Mouse (Mus musculus): ENCODE data around the gene Krtap3-2. TPM values are rescaled to one million over a fixed set of nuclear protein-coding genes. Genes with fewer than 3 reads are reported as not detected.
"Not testable (repeated sequence)": the region's sequence is repeated elsewhere in the genome, so short reads cannot be mapped to it uniquely, and the experiment has no call there.

The Krtap3-2 gene
- not detected in 2 replicates for polyA plus RNA-seq (2012; rRNA removed)

DNA sequence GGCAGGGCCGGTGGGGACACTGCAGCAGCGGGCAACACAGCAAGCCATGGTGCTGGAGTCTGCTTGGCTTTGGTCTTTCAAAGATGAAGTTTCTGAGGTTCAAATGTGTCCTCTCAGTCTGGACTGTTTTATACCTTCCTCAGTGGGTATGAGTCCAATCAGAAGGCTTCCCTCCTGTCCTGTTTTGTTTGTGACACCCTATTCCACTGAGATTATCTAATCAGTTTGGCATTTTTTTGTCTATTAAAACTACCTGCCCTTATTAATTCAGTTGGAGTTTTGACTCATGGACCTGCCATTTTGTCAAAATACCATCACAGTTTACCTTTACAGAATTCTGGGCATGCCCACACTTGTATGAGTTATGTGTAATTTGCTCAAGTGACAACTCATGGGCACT is at the start of gene Krtap3-2:
Krtap3-2 (minus strand) TSS at position 101 of the 400 bp plus-strand sequence.
- TF ChIP-seq CTCF (IDR thresholded peaks at IDR 0.05; ENCODE audit: borderline replicate concordance, extremely low read depth, insufficient read depth, insufficient read length): no peak
- TF ChIP-seq POLR2A (IDR thresholded peaks at IDR 0.05; ENCODE audit: borderline replicate concordance, extremely low read depth, insufficient read depth, insufficient read length, poor library complexity, severe bottlenecking): no peak
- no peak for DNase-seq (ENCODE audit: low read depth)

- not testable (repeated sequence) for DNase-seq (ENCODE audit: low read depth)
These were observed 46.6 kb upstream of the Krtap3-2 start, which contains the start of gene Gm11938 for GRCm38 (mm10) chr11:99603208-99603607. Gm11938 (minus strand) TSS chr11:99603308.

DNA sequence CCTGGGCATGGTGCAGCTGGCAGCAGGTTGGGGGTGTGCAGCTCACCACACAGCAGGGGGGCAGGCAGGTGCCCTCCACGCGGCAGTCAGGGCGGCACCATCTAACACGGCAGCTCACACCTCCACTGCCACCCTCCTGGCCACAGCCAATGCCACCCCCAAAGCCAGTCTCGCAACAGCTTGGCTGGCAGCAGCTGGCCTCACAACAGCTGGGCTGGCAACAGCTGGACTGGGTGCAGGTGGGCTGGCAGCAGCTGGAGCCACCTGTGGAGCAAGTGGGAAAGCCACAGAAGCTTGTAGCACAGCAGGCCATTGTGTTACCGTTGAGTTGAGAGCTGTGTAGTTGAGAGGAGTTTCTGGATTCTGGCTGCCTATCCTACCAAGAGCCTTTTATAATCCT is 41.1 kb upstream of the Krtap3-2 start, which contains the start of gene Krtap9-3:
Krtap9-3 (minus strand) TSS at position 364 of the 400 bp plus-strand sequence.
- not testable (repeated sequence) for DNase-seq (ENCODE audit: low read depth)

DNA sequence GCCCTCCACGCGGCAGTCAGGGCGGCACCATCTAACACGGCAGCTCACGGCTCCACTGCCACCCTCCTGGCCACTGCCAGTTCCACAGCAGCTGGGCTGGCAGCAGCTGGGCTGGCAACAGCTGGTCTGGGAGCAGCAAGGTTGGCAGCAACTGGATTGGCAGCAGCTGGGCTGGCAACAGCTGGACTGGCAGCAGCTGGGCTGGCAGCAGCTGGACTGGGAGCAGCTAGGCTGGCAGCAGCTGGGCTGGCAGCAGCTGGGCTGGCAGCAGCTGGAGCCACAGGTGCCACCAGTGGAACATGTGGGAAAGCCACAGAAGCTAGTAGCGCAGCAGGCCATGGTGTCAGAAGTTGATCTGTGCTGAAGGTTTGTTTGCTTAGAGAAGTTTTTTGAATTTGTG is 34.3 kb upstream of the Krtap3-2 start, which contains the start of gene Krtap1-3:
Krtap1-3 (minus strand) TSS at position 359 of the 400 bp plus-strand sequence.
- DNase-seq (ENCODE audit: low read depth): no peak
- TF ChIP-seq CTCF (IDR thresholded peaks at IDR 0.05; ENCODE audit: borderline replicate concordance, extremely low read depth, insufficient read depth, insufficient read length) (no peak), POLR2A (IDR thresholded peaks at IDR 0.05; ENCODE audit: borderline replicate concordance, extremely low read depth, insufficient read depth, insufficient read length, poor library complexity, severe bottlenecking) (no peak)

GRCm38 (mm10) chr11:99585096-99585495 is 28.4 kb upstream of the Krtap3-2 start:
- peak; percentile 22 for DNase-seq (ENCODE audit: low read depth)

GRCm38 (mm10) chr11:99583245-99583704 is 26.6 kb upstream of the Krtap3-2 start, which contains the start of gene Krtap1-4:
Krtap1-4 (minus strand) TSS chr11:99583654.
- TF ChIP-seq POLR2A (IDR thresholded peaks at IDR 0.05; ENCODE audit: borderline replicate concordance, extremely low read depth, insufficient read depth, insufficient read length, poor library complexity, severe bottlenecking) (no peak), CTCF (IDR thresholded peaks at IDR 0.05; ENCODE audit: borderline replicate concordance, extremely low read depth, insufficient read depth, insufficient read length) (no peak)
- no peak for DNase-seq (ENCODE audit: low read depth)

More at GRCm38 (mm10) chr11:99585096-99585495, 28.4 kb upstream of the Krtap3-2 start:
- no peak for TF ChIP-seq CTCF (IDR thresholded peaks at IDR 0.05; ENCODE audit: borderline replicate concordance, extremely low read depth, insufficient read depth, insufficient read length)
- no peak for TF ChIP-seq POLR2A (IDR thresholded peaks at IDR 0.05; ENCODE audit: borderline replicate concordance, extremely low read depth, insufficient read depth, insufficient read length, poor library complexity, severe bottlenecking)

GRCm38 (mm10) chr11:99581564-99581963 is 24.9 kb upstream of the Krtap3-2 start:
- no peak for TF ChIP-seq POLR2A (IDR thresholded peaks at IDR 0.05; ENCODE audit: borderline replicate concordance, extremely low read depth, insufficient read depth, insufficient read length, poor library complexity, severe bottlenecking)
- TF ChIP-seq CTCF (IDR thresholded peaks at IDR 0.05; ENCODE audit: borderline replicate concordance, extremely low read depth, insufficient read depth, insufficient read length): no peak
- DNase-seq (ENCODE audit: low read depth): no peak

- DNase-seq (ENCODE audit: low read depth): no peak
- no peak for TF ChIP-seq POLR2A (IDR thresholded peaks at IDR 0.05; ENCODE audit: borderline replicate concordance, extremely low read depth, insufficient read depth, insufficient read length, poor library complexity, severe bottlenecking)
- TF ChIP-seq CTCF (IDR thresholded peaks at IDR 0.05; ENCODE audit: borderline replicate concordance, extremely low read depth, insufficient read depth, insufficient read length): no peak
These were observed 24.4 kb upstream of the Krtap3-2 start for GRCm38 (mm10) chr11:99581051-99581450.

DNA sequence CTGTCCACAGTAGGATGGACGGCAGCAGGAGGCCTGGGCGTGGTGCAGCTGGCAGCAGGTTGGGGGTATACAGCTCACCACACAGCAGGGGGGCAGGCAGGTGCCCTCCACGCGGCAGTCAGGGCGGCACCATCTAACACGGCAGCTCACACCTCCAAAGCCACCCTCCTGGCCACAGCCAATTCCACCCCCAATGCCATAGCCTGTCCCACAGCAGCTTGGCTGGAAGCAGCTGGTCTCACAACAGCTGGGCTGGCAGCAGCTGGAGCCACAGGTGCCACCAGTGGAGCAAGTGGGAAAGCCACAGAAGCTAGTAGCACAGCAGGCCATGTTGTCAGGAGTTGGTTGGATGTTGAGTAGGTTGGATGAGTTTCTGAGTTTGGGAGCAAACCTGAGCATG is 24.0 kb upstream of the Krtap3-2 start, which contains the start of gene Krtap1-5:
Krtap1-5 (minus strand) TSS at position 381 of the 400 bp plus-strand sequence.
- no peak for TF ChIP-seq CTCF (IDR thresholded peaks at IDR 0.05; ENCODE audit: borderline replicate concordance, extremely low read depth, insufficient read depth, insufficient read length)
- TF ChIP-seq POLR2A (IDR thresholded peaks at IDR 0.05; ENCODE audit: borderline replicate concordance, extremely low read depth, insufficient read depth, insufficient read length, poor library complexity, severe bottlenecking): no peak
- no peak for DNase-seq (ENCODE audit: low read depth)

- DNase-seq (ENCODE audit: low read depth): peak; percentile 86
- TF ChIP-seq POLR2A (IDR thresholded peaks at IDR 0.05; ENCODE audit: borderline replicate concordance, extremely low read depth, insufficient read depth, insufficient read length, poor library complexity, severe bottlenecking) (no peak), CTCF (IDR thresholded peaks at IDR 0.05; ENCODE audit: borderline replicate concordance, extremely low read depth, insufficient read depth, insufficient read length) (peak; percentile 92)
These were observed 17.5 kb upstream of the Krtap3-2 start for GRCm38 (mm10) chr11:99574106-99574505.

- TF ChIP-seq POLR2A (IDR thresholded peaks at IDR 0.05; ENCODE audit: borderline replicate concordance, extremely low read depth, insufficient read depth, insufficient read length, poor library complexity, severe bottlenecking) (no peak), CTCF (IDR thresholded peaks at IDR 0.05; ENCODE audit: borderline replicate concordance, extremely low read depth, insufficient read depth, insufficient read length) (no peak)
- peak; percentile 8 for DNase-seq (ENCODE audit: low read depth)
These were observed 16.5 kb upstream of the Krtap3-2 start for GRCm38 (mm10) chr11:99573164-99573563.

- TF ChIP-seq CTCF (IDR thresholded peaks at IDR 0.05; ENCODE audit: borderline replicate concordance, extremely low read depth, insufficient read depth, insufficient read length) (no peak), POLR2A (IDR thresholded peaks at IDR 0.05; ENCODE audit: borderline replicate concordance, extremely low read depth, insufficient read depth, insufficient read length, poor library complexity, severe bottlenecking) (no peak)
- DNase-seq (ENCODE audit: low read depth): no peak
These were observed 9.9 kb upstream of the Krtap3-2 start, which contains the start of gene Krtap3-1 for GRCm38 (mm10) chr11:99566530-99566929. Krtap3-1 (minus strand) TSS chr11:99566630.
